Mouse (Mus musculus): Measurements from ENCODE around the gene Aox1.

DNA sequence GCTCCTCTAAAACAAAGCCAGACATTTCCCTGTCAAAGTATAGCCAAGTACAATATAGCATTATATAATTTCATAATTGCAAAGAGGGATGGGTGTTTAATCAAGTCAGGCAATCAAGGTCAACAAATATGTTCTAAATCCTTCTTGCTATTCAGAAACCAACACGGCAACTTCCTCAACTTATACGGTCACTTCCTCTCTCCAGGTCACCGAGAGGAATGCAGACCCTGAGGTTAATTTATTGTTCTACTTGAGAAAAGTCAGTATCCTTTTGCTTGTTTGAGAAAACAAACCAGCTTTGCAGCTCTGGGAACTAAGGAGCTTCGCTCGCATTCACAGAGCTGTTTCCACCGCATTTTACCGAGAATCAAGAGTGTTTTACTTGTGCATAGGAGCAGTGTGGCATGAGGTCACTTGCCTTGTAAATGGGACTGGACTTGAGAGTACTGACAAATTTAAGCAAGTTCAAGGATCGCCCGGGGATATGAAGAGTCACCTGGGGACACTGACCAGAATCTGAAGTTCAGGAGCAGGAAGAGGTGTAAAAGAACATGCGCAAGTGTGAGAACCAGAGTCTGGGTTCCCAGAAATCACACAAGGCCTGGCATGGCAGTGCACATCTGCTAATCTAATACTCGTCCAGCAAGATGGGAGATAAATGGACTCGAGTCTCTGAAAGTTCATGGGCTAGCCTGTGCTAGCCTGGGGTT is 85.1 kb downstream of the Aox1 start:
- TF ChIP-seq CTCF (IDR thresholded peaks at IDR 0.05; ENCODE audit: low read depth, low read length) (no peak), GATA1 (IDR thresholded peaks at IDR 0.05; ENCODE audit: borderline replicate concordance, low read length) (no peak)
